Mouse (Mus musculus) neural tube, embryonic 14.5 days (tissue): ENCODE data around the gene Epb41l4b. TPM values are rescaled to one million over a fixed set of nuclear protein-coding genes. Genes with fewer than 3 reads are reported as not detected.

Source experiments
- ATAC-seq: fragments of 200-750 bp; cut with Nextera tagmentation; 2 replicates; pipeline ENCODE4 v1.8.0; 2017; ENCODE audit warnings: low read depth, mild to moderate bottlenecking, moderate TSS enrichment, moderate library complexity
- H3K27ac ChIP-seq: fragments of 300-500 bp; sonication (generic); 2 replicates; pipeline ENCODE4 v1.5.1; 2014; ENCODE audit warnings: low read depth, mild to moderate bottlenecking, control low read depth, low read length, moderate library complexity, mixed read lengths
- H3K27me3 ChIP-seq: fragments of 300-500 bp; sonication (generic); 2 replicates; pipeline ENCODE4 v1.6.1; 2014; ENCODE audit warnings: low read length; ENCODE audit not compliant: control insufficient read depth, insufficient read depth
- H3K36me3 ChIP-seq: fragments of 300-500 bp; sonication (generic); 2 replicates; pipeline ENCODE4 v1.6.1; 2014; ENCODE audit warnings: low read length, mixed read lengths; ENCODE audit not compliant: control insufficient read depth, insufficient read depth
- H3K4me1 ChIP-seq: fragments of 300-500 bp; sonication (generic); 2 replicates; pipeline ENCODE4 v1.6.1; 2014; ENCODE audit warnings: low read length; ENCODE audit not compliant: control insufficient read depth, insufficient read depth
- H3K4me2 ChIP-seq: fragments of 300-500 bp; sonication (generic); 2 replicates; pipeline ENCODE4 v1.6.1; 2014; ENCODE audit warnings: mild to moderate bottlenecking, low read depth, low read length, control low read depth
- H3K4me3 ChIP-seq: fragments of 300-500 bp; sonication (generic); 2 replicates; pipeline ENCODE4 v1.5.1; 2014; ENCODE audit warnings: low read depth, low read length, control low read depth, mixed read lengths
- H3K9ac ChIP-seq: fragments of 300-500 bp; sonication (generic); replicated peaks from 2 replicates; pipeline ENCODE4 v1.6.1; 2014; ENCODE audit warnings: low read depth, mild to moderate bottlenecking, control low read depth, low read length, mixed read lengths
- H3K9me3 ChIP-seq: fragments of 300-500 bp; sonication (generic); 2 replicates; pipeline ENCODE4 v1.6.1; 2016; ENCODE audit warnings: low read length; ENCODE audit not compliant: control insufficient read depth
- WGBS: fragments of 180-500 bp; shearing (Covaris S2); extraction: QIAGEN DNeasy Blood & Tissue Kit; methylation state at CpG from one replicate; pipeline ENCODE4 v1.1.7; 2014; 5-methylcytosine and 5-hydroxymethylcytosine counted together
- polyA plus RNA-seq: library from polyadenylated mRNA; unstranded; fragments of >200 nt; fragmentation: Nextera tagmentation; extraction: Ambion mirVana; gene quantifications from 2 replicates; pipeline ENCODE4 v1.2.1, GENCODE M21; 2014

Epb41l4b gene
- polyA plus RNA-seq, 1 experiment from 2014 or later, result 6.5 TPM

GRCm38 (mm10) chr4:57160571-57160970, 17.3 kb upstream of the Epb41l4b start:
- ATAC-seq, result no peak
- 75% methylated on average over 7 of the region's 7 CpGs for WGBS
- Histone ChIP-seq H3K4me3 (no peak overlapping the region), H3K27ac (no peak overlapping the region), H3K36me3 (no peaks in the 10 kb centered on the region), H3K4me1 (no peaks in the 10 kb centered on the region), H3K4me2 (no peak overlapping the region), H3K9ac (no peak overlapping the region), H3K9me3 (no peaks in the 10 kb centered on the region), H3K27me3 (no peaks in the 10 kb centered on the region)

GRCm38 (mm10) chr4:57156549-57157169, 13.4 kb upstream of the Epb41l4b start:
- H3K9ac ChIP-seq, result no peak overlapping the region
- 88% methylated on average over 8 of the region's 8 CpGs for WGBS
- no peak for ATAC-seq

GRCm38 (mm10) chr4:57153838-57154237, 10.6 kb upstream of the Epb41l4b start:
- H3K9ac ChIP-seq, result no peak overlapping the region
- H3K9me3 ChIP-seq, result no peaks in the 10 kb centered on the region
- 37% methylated on average over 8 of the region's 8 CpGs for WGBS
- ATAC-seq, result peak; percentile 56; the same call in 1 of the 2 replicates
- H3K4me3 ChIP-seq, result no peak overlapping the region
- H3K4me1 ChIP-seq, result 0 out of 2 replicates have a peak, but pooled peaks cover 7% of the 10 kb centered on the region
- H3K36me3 ChIP-seq, result no peaks in the 10 kb centered on the region
- H3K4me2 ChIP-seq, result no peak overlapping the region
- no peak overlapping the region for H3K27ac ChIP-seq
- no peaks in the 10 kb centered on the region for H3K27me3 ChIP-seq

More at GRCm38 (mm10) chr4:57156549-57157169, 13.4 kb upstream of the Epb41l4b start:
- H3K4me1 ChIP-seq, result 0 out of 2 replicates have a peak, but pooled peaks cover 7% of the 10 kb centered on the region
- no peak overlapping the region for H3K4me3 ChIP-seq
- H3K27ac ChIP-seq, result no peak overlapping the region
- H3K9me3 ChIP-seq, result no peaks in the 10 kb centered on the region
- no peaks in the 10 kb centered on the region for H3K36me3 ChIP-seq
- H3K27me3 ChIP-seq, result no peaks in the 10 kb centered on the region
- H3K4me2 ChIP-seq, result no peak overlapping the region

- Histone ChIP-seq H3K9ac (no peak overlapping the region), H3K4me3 (no peak overlapping the region), H3K4me1 (0 out of 2 replicates have a peak, but pooled peaks cover 7% of the 10 kb centered on the region), H3K36me3 (no peaks in the 10 kb centered on the region), H3K27ac (no peak overlapping the region), H3K4me2 (peak overlapping the region; percentile 29; the same call in 1 of the 2 replicates), H3K9me3 (no peaks in the 10 kb centered on the region), H3K27me3 (no peaks in the 10 kb centered on the region)
- 3% methylated on average over 9 of the region's 9 CpGs for WGBS
- peak; percentile 65 for ATAC-seq
These were observed 10.0 kb upstream of the Epb41l4b start for GRCm38 (mm10) chr4:57153068-57153835.

DNA sequence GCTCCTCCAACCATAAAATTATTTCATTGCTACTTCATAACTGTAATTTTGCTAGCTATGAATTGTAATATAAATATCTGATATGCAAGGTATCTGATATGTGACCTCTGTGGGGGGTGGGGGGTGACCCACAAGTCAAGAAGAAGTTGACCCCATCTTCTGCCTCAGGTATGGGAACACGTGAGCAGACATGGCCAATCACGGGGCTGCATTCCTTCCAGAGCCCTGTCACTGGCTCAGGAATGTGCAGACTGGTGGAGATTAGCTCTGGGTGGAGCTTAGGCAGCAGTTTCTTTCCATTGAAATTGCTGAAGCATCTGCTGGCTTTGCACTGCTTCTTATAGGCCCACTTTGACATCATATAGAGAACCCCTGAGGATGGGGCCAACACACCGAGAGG, 4.9 kb upstream of the Epb41l4b start:
- Histone ChIP-seq H3K36me3 (no peaks in the 10 kb centered on the region), H3K9me3 (no peaks in the 10 kb centered on the region), H3K4me1 (0 out of 2 replicates have a peak, but pooled peaks cover under 1% of the 10 kb centered on the region), H3K9ac (no peak overlapping the region), H3K27ac (no peak overlapping the region), H3K4me2 (no peak overlapping the region), H3K4me3 (no peak overlapping the region), H3K27me3 (no peaks in the 10 kb centered on the region)
- 77% methylated on average over 3 of the region's 3 CpGs for WGBS
- ATAC-seq, result no peak

DNA sequence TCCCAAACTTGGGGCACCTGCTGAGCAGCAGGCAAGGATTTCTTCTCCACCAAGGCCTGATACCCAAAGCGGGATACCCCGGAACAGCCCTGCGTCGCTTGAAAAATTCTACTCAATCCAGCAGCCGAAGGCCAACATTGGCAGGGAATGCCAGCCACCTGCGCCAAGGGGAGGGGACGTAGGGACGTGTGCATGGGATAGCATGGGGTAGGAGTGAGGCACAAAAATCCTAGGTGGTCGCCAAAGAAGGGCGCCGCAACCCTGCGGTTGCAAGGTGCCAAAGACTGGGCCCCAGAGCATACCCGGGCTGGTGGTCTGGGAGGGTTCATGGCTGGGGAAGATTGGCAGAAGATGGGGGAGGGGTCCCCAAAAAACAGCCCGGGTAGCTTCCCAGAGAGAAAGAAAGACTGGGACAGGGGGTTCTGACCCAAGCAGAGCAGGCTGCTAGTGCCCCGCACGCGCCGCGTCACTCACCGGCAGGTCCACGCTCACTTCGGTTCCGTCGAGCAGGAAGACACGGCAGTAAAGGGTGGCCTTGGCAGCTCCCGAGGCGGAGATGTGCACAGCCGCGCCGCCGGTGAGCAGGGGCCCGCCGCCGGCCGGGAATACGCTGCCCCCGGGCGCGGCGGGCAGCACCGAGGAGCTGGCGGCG, 737 bp downstream of the Epb41l4b start:
- Histone ChIP-seq H3K27ac (no peak overlapping the region), H3K27me3 (peaks cover 6% of the 10 kb centered on the region; the same call in 1 of the 2 replicates), H3K4me2 (peak overlapping the region; percentile 69), H3K9ac (peak overlapping the region; percentile 78), H3K36me3 (no peaks in the 10 kb centered on the region), H3K4me3 (peak overlapping the region; percentile 68), H3K4me1 (peaks cover 17% of the 10 kb centered on the region; the same call in 1 of the 2 replicates), H3K9me3 (no peaks in the 10 kb centered on the region)
- peak; percentile 23 for ATAC-seq
- WGBS, result 1% methylated on average over 30 of the region's 43 CpGs

GRCm38 (mm10) chr4:57141908-57142361, 1.3 kb downstream of the Epb41l4b start:
- H3K9ac ChIP-seq, result peak overlapping the region; percentile 78
- H3K9me3 ChIP-seq, result no peaks in the 10 kb centered on the region
- peaks cover 6% of the 10 kb centered on the region; the same call in 1 of the 2 replicates for H3K27me3 ChIP-seq
- H3K4me1 ChIP-seq, result peaks cover 17% of the 10 kb centered on the region; the same call in 1 of the 2 replicates
- H3K4me3 ChIP-seq, result peak overlapping the region; percentile 68
- 0 out of 2 replicates have a peak, but pooled peaks have one; percentile 8 for ATAC-seq
- H3K36me3 ChIP-seq, result no peaks in the 10 kb centered on the region
- peak overlapping the region; percentile 69 for H3K4me2 ChIP-seq
- H3K27ac ChIP-seq, result no peak overlapping the region
- 6% methylated on average over 26 of the region's 26 CpGs for WGBS

GRCm38 (mm10) chr4:57140992-57141717, 2.1 kb downstream of the Epb41l4b start:
- H3K9me3 ChIP-seq, result no peaks in the 10 kb centered on the region
- no peak overlapping the region for H3K27ac ChIP-seq
- H3K36me3 ChIP-seq, result no peaks in the 10 kb centered on the region
- peaks cover 6% of the 10 kb centered on the region; the same call in 1 of the 2 replicates for H3K27me3 ChIP-seq
- H3K4me2 ChIP-seq, result peak overlapping the region; percentile 69
- H3K9ac ChIP-seq, result peak overlapping the region; percentile 21; the same call in 1 of the 2 replicates
- WGBS, result 17% methylated on average over 15 of the region's 15 CpGs
- no peak for ATAC-seq
- H3K4me1 ChIP-seq, result peaks cover 17% of the 10 kb centered on the region; the same call in 1 of the 2 replicates
- peak overlapping the region; percentile 68 for H3K4me3 ChIP-seq
